In genomic region chr1:133368644-133369043, GRCm38 (mm10) we compare ENCODE assay signal across 14 mouse cellular contexts. TPM values are rescaled to one million over a fixed set of nuclear protein-coding genes. Genes with fewer than 3 reads are reported as not detected.
DNase-seq lines count a peak whose midpoint lies in the region; ATAC-seq and TF ChIP-seq lines count a peak whose summit lies in the region.
"Had no signal": no experiment of that assay in that cellular context is flagged by ENCODE, and none has a peak within 500 bp of the region (broad histone marks: within the 10 kb centered on the region; RNA-seq: fewer than 3 reads in every experiment).

No protein-coding gene starts in this region.

- DNase-seq in cerebellum, postnatal 25 days: peak; percentile 50 to 57
- DNase-seq in cerebellum, adult 11 months: no peak
- DNase-seq in liver, adult 2 months (ENCODE audit: extremely low read depth, low read depth, low spot score): peak; percentile 55
- no peak for DNase-seq in liver, postnatal 0 days
- DNase-seq in embryonic facial prominence, embryonic 10.5 days (ENCODE audit: low spot score): no peak
- DNase-seq in telencephalon, adult 2 months (ENCODE audit: low read depth, low spot score): peak; percentile 49
- no peak for DNase-seq in embryo, embryonic 11 days
- no peak for DNase-seq in heart, adult 18-20 months
- DNase-seq: gastrocnemius, postnatal 25 days had no signal

- 53% methylated on average over 10 of the region's 10 CpGs for WGBS in liver, adult 2 months
- WGBS in liver, postnatal 0 days (ENCODE audit: insufficient replicate concordance): 69% methylated on average over 10 of the region's 10 CpGs
- WGBS in embryonic facial prominence, embryonic 10.5 days: 52% methylated on average over 10 of the region's 10 CpGs

- no peaks in the 10 kb centered on the region for H3K27me3 ChIP-seq in liver, adult 2 months (ENCODE audit: control insufficient read depth, insufficient read depth, low read length)
- H3K27me3 ChIP-seq in liver, postnatal 0 days (ENCODE audit: insufficient read depth, low read length): 0 out of 2 replicates have a peak, but pooled peaks cover 15% of the 10 kb centered on the region
- H3K27me3 ChIP-seq in embryonic facial prominence, embryonic 10.5 days (replicated peaks; ENCODE audit: low read depth, poor library complexity, severe bottlenecking): peaks cover 47% of the 10 kb centered on the region

- peaks cover 20% of the 10 kb centered on the region; the same call in 1 of the 2 replicates for H3K36me3 ChIP-seq in liver, adult 2 months (ENCODE audit: control insufficient read depth, insufficient read depth, low read length)
- no peaks in the 10 kb centered on the region for H3K36me3 ChIP-seq in liver, postnatal 0 days (replicated peaks; ENCODE audit: insufficient read depth, low read length)
- H3K36me3 ChIP-seq in embryonic facial prominence, embryonic 10.5 days (replicated peaks): no peaks in the 10 kb centered on the region
- H3K36me3 ChIP-seq: intestine, embryonic 15.5 days had no signal

- no peak for TF ChIP-seq CTCF in liver, adult 2 months (IDR thresholded peaks at IDR 0.05; ENCODE audit: low read depth, low read length)
- TF ChIP-seq CTCF in liver, postnatal 0 days (IDR thresholded peaks at IDR 0.05; ENCODE audit: low read depth): no peak

- peaks cover 17% of the 10 kb centered on the region; the same call in 1 of the 2 replicates for H3K79me2 ChIP-seq in liver, adult 2 months (ENCODE audit: control insufficient read depth, insufficient read depth, low read length)

- H3K4me1 ChIP-seq in liver, adult 2 months (ENCODE audit: control insufficient read depth, insufficient read depth, low read length): peaks cover 48% of the 10 kb centered on the region
- H3K4me1 ChIP-seq in liver, postnatal 0 days (ENCODE audit: insufficient read depth): peaks cover 23% of the 10 kb centered on the region
- H3K4me1 ChIP-seq in embryonic facial prominence, embryonic 10.5 days: peaks cover 67% of the 10 kb centered on the region

- no peak overlapping the region for H3K4me3 ChIP-seq in liver, adult 2 months (ENCODE audit: insufficient read depth, low read depth, low read length)
- no peak overlapping the region for H3K4me3 ChIP-seq in liver, postnatal 0 days (ENCODE audit: low read depth, low read length)
- no peak overlapping the region for H3K4me3 ChIP-seq in embryonic facial prominence, embryonic 10.5 days
- H3K4me3 ChIP-seq: intestine, embryonic 15.5 days had no signal

- no peak for TF ChIP-seq POLR2A in liver, adult 2 months (IDR thresholded peaks at IDR 0.05; ENCODE audit: extremely low read depth, insufficient read depth, low read length)

- no peak overlapping the region for H3K4me2 ChIP-seq in liver, postnatal 0 days (ENCODE audit: low read depth, low read length)

- H3K9ac ChIP-seq in liver, adult 2 months (ENCODE audit: low read depth, low read length): peak overlapping the region; percentile 70
- H3K9ac ChIP-seq in liver, postnatal 0 days (replicated peaks): no peak overlapping the region

- no peaks in the 10 kb centered on the region for H3K9me3 ChIP-seq in liver, postnatal 0 days (ENCODE audit: low read length)
- no peaks in the 10 kb centered on the region for H3K9me3 ChIP-seq in embryonic facial prominence, embryonic 10.5 days
- H3K9me3 ChIP-seq: intestine, embryonic 15.5 days had no signal

- peak overlapping the region; percentile 82 for H3K27ac ChIP-seq in liver, adult 2 months (replicated peaks; ENCODE audit: insufficient read depth, low read depth, low read length)
- H3K27ac ChIP-seq in liver, postnatal 0 days (ENCODE audit: low read depth): no peak overlapping the region
- peak overlapping the region; percentile 77 for H3K27ac ChIP-seq in embryonic facial prominence, embryonic 10.5 days (replicated peaks)

- TF ChIP-seq EP300 in liver, postnatal 0 days (IDR thresholded peaks at IDR 0.05; ENCODE audit: low read depth): no peak

- no peak for ATAC-seq in liver, postnatal 0 days
- ATAC-seq: intestine, embryonic 15.5 days had no signal

RNA-seq across cellular contexts. Expression of gene Etnk2, which starts 5.3 kb away (rescaled TPM):
- total RNA-seq in liver, adult 2 months (2014; rRNA removed): 361 and 389 TPM in 2 replicates
- polyA plus RNA-seq in liver, adult 2 months (2012; rRNA removed): 249 and 278 TPM in 2 replicates
- polyA plus RNA-seq in liver, postnatal 0 days (2015; fragmentation: Nextera tagmentation; extraction: Ambion mirVana): 39.5 and 39.6 TPM in 2 replicates
- 2.6 and 3.3 TPM in 2 replicates for polyA plus RNA-seq in embryonic facial prominence, embryonic 10.5 days (2016; fragmentation: Nextera tagmentation; extraction: Ambion mirVana)
- total RNA-seq in heart, adult 18-20 months (2021): under 1 TPM; 0.21 to 0.52 TPM
- total RNA-seq: neutrophil, adult 5-6 weeks had no signal

RNA-seq across cellular contexts. Expression of gene Ren1, which starts 18.3 kb away (rescaled TPM):
- total RNA-seq in liver, adult 2 months (2014; rRNA removed): not detected in 2 replicates
- polyA plus RNA-seq in liver, adult 2 months (2012; rRNA removed): 0.18 and 7.6 TPM in 2 replicates
- 0.64 and 0.88 TPM in 2 replicates for polyA plus RNA-seq in liver, postnatal 0 days (2015; fragmentation: Nextera tagmentation; extraction: Ambion mirVana)
- 0.13 TPM in 1 of 2 replicates, not detected in the other for polyA plus RNA-seq in embryonic facial prominence, embryonic 10.5 days (2016; fragmentation: Nextera tagmentation; extraction: Ambion mirVana)
- total RNA-seq in heart, adult 18-20 months (2021): not detected
- total RNA-seq: gastrocnemius, postnatal 25 days; neutrophil, adult 5-6 weeks had no signal

RNA-seq across cellular contexts. Expression of gene Kiss1, which starts 47.0 kb away (rescaled TPM):
- total RNA-seq in liver, adult 2 months (2014; rRNA removed): not detected in 2 replicates
- polyA plus RNA-seq in liver, adult 2 months (2012; rRNA removed): not detected in 2 replicates
- not detected in 2 replicates for polyA plus RNA-seq in liver, postnatal 0 days (2015; fragmentation: Nextera tagmentation; extraction: Ambion mirVana)
- not detected in 2 replicates for polyA plus RNA-seq in embryonic facial prominence, embryonic 10.5 days (2016; fragmentation: Nextera tagmentation; extraction: Ambion mirVana)
- total RNA-seq in heart, adult 18-20 months (2021): not detected
- total RNA-seq: gastrocnemius, postnatal 25 days; neutrophil, adult 5-6 weeks had no signal
- polyA plus RNA-seq: heart, embryonic 16.5 days; intestine, embryonic 15.5 days; liver, embryonic 16.5 days; urinary bladder, adult 2 months had no signal

RNA-seq across cellular contexts. Expression of gene Sox13, which starts 55.5 kb away (rescaled TPM):
- total RNA-seq in liver, adult 2 months (2014; rRNA removed): 2.0 and 2.2 TPM in 2 replicates
- polyA plus RNA-seq in liver, adult 2 months (2012; rRNA removed): 5.6 and 10.2 TPM in 2 replicates
- polyA plus RNA-seq in liver, postnatal 0 days (2015; fragmentation: Nextera tagmentation; extraction: Ambion mirVana): 1.3 and 1.9 TPM in 2 replicates
- 12.1 and 18.1 TPM in 2 replicates for polyA plus RNA-seq in embryonic facial prominence, embryonic 10.5 days (2016; fragmentation: Nextera tagmentation; extraction: Ambion mirVana)
- total RNA-seq in heart, adult 18-20 months (2021): 10 to 100 TPM in 1 of 2 experiments, 1 to 10 TPM in 1; 9.8 to 10.8 TPM

RNA-seq across cellular contexts. Expression of gene Golt1a, which starts 59.0 kb away (rescaled TPM):
- 11.4 and 13.0 TPM in 2 replicates for total RNA-seq in liver, adult 2 months (2014; rRNA removed)
- polyA plus RNA-seq in liver, adult 2 months (2012; rRNA removed): 16.1 and 21.2 TPM in 2 replicates
- 30.8 and 41.9 TPM in 2 replicates for polyA plus RNA-seq in liver, postnatal 0 days (2015; fragmentation: Nextera tagmentation; extraction: Ambion mirVana)
- not detected in 2 replicates for polyA plus RNA-seq in embryonic facial prominence, embryonic 10.5 days (2016; fragmentation: Nextera tagmentation; extraction: Ambion mirVana)
- not detected for total RNA-seq in heart, adult 18-20 months (2021)
- total RNA-seq: gastrocnemius, postnatal 25 days; neutrophil, adult 5-6 weeks had no signal
- polyA plus RNA-seq: heart, embryonic 16.5 days had no signal

Comparison
In these comparisons a context has a peak if more than half of its experiments do, and no peak if none do; other contexts are left out.
1. DNase-seq: peak in cerebellum, postnatal 25 days (2 of 2), liver, adult 2 months (single experiment) and telencephalon, adult 2 months (single experiment); none in cerebellum, adult 11 months (single experiment), liver, postnatal 0 days (single experiment), embryonic facial prominence, embryonic 10.5 days (single experiment), embryo, embryonic 11 days (single experiment) and heart, adult 18-20 months (0 of 2).